Mouse (Mus musculus) stomach, embryonic 15.5 days (tissue): ENCODE results near the gene Zic1. TPM values are rescaled to one million over a fixed set of nuclear protein-coding genes. Genes with fewer than 3 reads are reported as not detected.

ENCODE experiments used
- polyA plus RNA-seq: library from polyadenylated mRNA; unstranded; fragments of >200 nt; fragmentation: Nextera tagmentation; extraction: Ambion mirVana; gene quantifications from 2 replicates; pipeline ENCODE4 v1.2.1, GENCODE M21; 2015

The Zic1 gene
- polyA plus RNA-seq, 1 experiment from 2014 or later, result 0.04 TPM

Other genes with a start within 250 kb of the Zic1 start
- 0.06 TPM in 1 of 2 replicates, not detected in the other for gene Zic4, start 3.4 kb downstream of the Zic1 start, polyA plus RNA-seq